Mouse (Mus musculus): Measurements from ENCODE around the gene Mybl2. TPM values are rescaled to one million over a fixed set of nuclear protein-coding genes. Genes with fewer than 3 reads are reported as not detected.

Gene Mybl2
- total and polyA plus RNA-seq, 3 experiments = 60.8 to 145 TPM; not detected in 1

GRCm38 (mm10) chr2:163130837-163131236 lies 76.3 kb downstream of the Mybl2 start:
- Histone ChIP-seq H3K27me3 (ENCODE audit: control insufficient read depth in 1 of 2, insufficient read depth in 2 of 2, low read length in 2 of 2) (no peaks in the 10 kb centered on the region; a peak in 2 of 4 replicates), H3K36me3 (ENCODE audit: control insufficient read depth in 1 of 2, insufficient read depth in 2 of 2, low read length in 2 of 2) (no peaks in the 10 kb centered on the region), H3K9me3 (replicated peaks; ENCODE audit: insufficient read depth, low read length) (no peaks in the 10 kb centered on the region), H3K79me2 (ENCODE audit: control insufficient read depth, insufficient read depth, low read length, poor library complexity) (no peaks in the 10 kb centered on the region), H3K9ac (ENCODE audit: control insufficient read depth, low read depth, low read length, poor library complexity, severe bottlenecking) (no peak overlapping the region), H3K27ac (ENCODE audit: control insufficient read depth, low read depth, low read length) (no peak overlapping the region), H3K4me3 (ENCODE audit: control insufficient read depth in 1 of 2, insufficient read depth in 1 of 2, low read depth in 2 of 2, low read length in 2 of 2) (no peak overlapping the region), H3K4me1 (ENCODE audit: control insufficient read depth in 1 of 2, insufficient read depth in 2 of 2, low read length in 2 of 2) (no peaks in the 10 kb centered on the region)
- TF ChIP-seq ZMIZ1 (IDR thresholded peaks at IDR 0.05; ENCODE audit: low read depth, low read length) (no peak), POLR2AphosphoS2 (IDR thresholded peaks at IDR 0.05; ENCODE audit: low read length) (no peak), CHD1 (IDR thresholded peaks at IDR 0.05; ENCODE audit: low read depth, low read length) (no peak), JUND (IDR thresholded peaks at IDR 0.05; ENCODE audit: low read depth, low read length) (no peak), MYB (IDR thresholded peaks at IDR 0.05; ENCODE audit: low read depth, low read length) (no peak), MYC (IDR thresholded peaks at IDR 0.05; ENCODE audit: low read depth, low read length) (no peak), POLR2AphosphoS5 (IDR thresholded peaks at IDR 0.05; ENCODE audit: borderline replicate concordance, low read depth, low read length) (no peak)
- DNase-seq (ENCODE audit: low read depth, low spot score) = no peak

GRCm38 (mm10) chr2:163132314-163132713 lies 77.8 kb downstream of the Mybl2 start:
- DNase-seq (ENCODE audit: low read depth, low spot score) = no peak
- no peaks in the 10 kb centered on the region for H3K4me1 ChIP-seq (ENCODE audit: control insufficient read depth in 1 of 2, insufficient read depth in 2 of 2, low read length in 2 of 2)
- no peak overlapping the region for H3K4me3 ChIP-seq (ENCODE audit: control insufficient read depth in 1 of 2, insufficient read depth in 1 of 2, low read depth in 2 of 2, low read length in 2 of 2)
- no peaks in the 10 kb centered on the region for H3K9me3 ChIP-seq (replicated peaks; ENCODE audit: insufficient read depth, low read length)
- no peaks in the 10 kb centered on the region for H3K79me2 ChIP-seq (ENCODE audit: control insufficient read depth, insufficient read depth, low read length, poor library complexity)
- no peak overlapping the region for H3K9ac ChIP-seq (ENCODE audit: control insufficient read depth, low read depth, low read length, poor library complexity, severe bottlenecking)
- no peak overlapping the region for H3K27ac ChIP-seq (ENCODE audit: control insufficient read depth, low read depth, low read length)
- no peaks in the 10 kb centered on the region for H3K36me3 ChIP-seq (ENCODE audit: control insufficient read depth in 1 of 2, insufficient read depth in 2 of 2, low read length in 2 of 2)
- TF ChIP-seq UBTF (IDR thresholded peaks at IDR 0.05; ENCODE audit: borderline replicate concordance, insufficient read depth, low read depth, low read length) (no peak), HCFC1 (IDR thresholded peaks at IDR 0.05; ENCODE audit: low read depth, low read length) (no peak), TCF12 (IDR thresholded peaks at IDR 0.05; ENCODE audit: low read depth, low read length) (no peak), TBP (IDR thresholded peaks at IDR 0.05; ENCODE audit: low read depth, low read length) (no peak), MAX (IDR thresholded peaks at IDR 0.05; ENCODE audit: low read length) (no peak), GATA1 (IDR thresholded peaks at IDR 0.05; ENCODE audit: low read depth, low read length) (no peak), CHD2 (IDR thresholded peaks at IDR 0.05; ENCODE audit: low read length) (no peak), ZMIZ1 (IDR thresholded peaks at IDR 0.05; ENCODE audit: low read depth, low read length) (no peak), MYB (IDR thresholded peaks at IDR 0.05; ENCODE audit: low read depth, low read length) (no peak), ELF1 (IDR thresholded peaks at IDR 0.05; ENCODE audit: low read depth, low read length) (no peak), MAZ (IDR thresholded peaks at IDR 0.05; ENCODE audit: low read depth, low read length) (no peak), ZNF384 (IDR thresholded peaks at IDR 0.05; ENCODE audit: low read depth, low read length) (no peak), ETS1 (IDR thresholded peaks at IDR 0.05; ENCODE audit: low read depth, low read length) (no peak), CHD1 (IDR thresholded peaks at IDR 0.05; ENCODE audit: low read depth, low read length) (no peak), POLR2AphosphoS2 (IDR thresholded peaks at IDR 0.05; ENCODE audit: low read length) (no peak), ZKSCAN1 (IDR thresholded peaks at IDR 0.05; ENCODE audit: low read depth, low read length) (no peak), CTCF (IDR thresholded peaks at IDR 0.05 in 2 of 3, conservative IDR thresholded peaks at IDR 0.05 in 1 of 3; ENCODE audit: control insufficient read depth in 1 of 3, insufficient read depth in 1 of 3, low read depth in 2 of 3, low read length in 3 of 3, poor library complexity in 1 of 3, severe bottlenecking in 1 of 3) (no peak), POLR2A (IDR thresholded peaks at IDR 0.05; ENCODE audit: control insufficient read depth in 1 of 2, insufficient read depth in 1 of 2, low read depth in 1 of 2, low read length in 2 of 2, poor library complexity in 1 of 2) (no peak), NELFE (IDR thresholded peaks at IDR 0.05; ENCODE audit: low read depth, low read length) (no peak)
- H3K27me3 ChIP-seq (ENCODE audit: control insufficient read depth in 1 of 2, insufficient read depth in 2 of 2, low read length in 2 of 2) = no peaks in the 10 kb centered on the region; a peak in 1 of 4 replicates

Other genes with a start within 250 kb of the Mybl2 start
- gene Srsf6, start 123.2 kb upstream of the Mybl2 start, total RNA-seq (2012; rRNA removed) = 155 and 173 TPM in 2 replicates
- 100 to 1,000 TPM in 1 of 2 experiments, 10 to 100 TPM in 1; 69.2 to 284 TPM for gene Srsf6, start 123.2 kb upstream of the Mybl2 start, polyA plus RNA-seq (2012; ENCODE audit: insufficient read depth in 1 of 2, insufficient read length in 2 of 2, low read depth in 1 of 2, low replicate concordance in 2 of 2, missing spikeins in 1 of 2)
- gene L3mbtl1, start 111.2 kb upstream of the Mybl2 start, total RNA-seq (2012; rRNA removed) = 0.04 and 0.20 TPM in 2 replicates
- gene L3mbtl1, start 111.2 kb upstream of the Mybl2 start, polyA plus RNA-seq (2012; ENCODE audit: insufficient read depth in 1 of 2, insufficient read length in 2 of 2, low read depth in 1 of 2, low replicate concordance in 2 of 2, missing spikeins in 1 of 2) = under 1 TPM in 1 of 2 experiments, not detected in 1; 0.31 TPM
- not detected in 2 replicates for gene Sgk2, start 67.4 kb upstream of the Mybl2 start, total RNA-seq (2012; rRNA removed)
- gene Sgk2, start 67.4 kb upstream of the Mybl2 start, polyA plus RNA-seq (2012; ENCODE audit: insufficient read depth in 1 of 2, insufficient read length in 2 of 2, low read depth in 1 of 2, low replicate concordance in 2 of 2, missing spikeins in 1 of 2) = not detected
- gene Ift52, start 37.3 kb upstream of the Mybl2 start, total RNA-seq (2012; rRNA removed) = 10.9 and 11.0 TPM in 2 replicates
- gene Ift52, start 37.3 kb upstream of the Mybl2 start, polyA plus RNA-seq (2012; ENCODE audit: insufficient read depth in 1 of 2, insufficient read length in 2 of 2, low read depth in 1 of 2, low replicate concordance in 2 of 2, missing spikeins in 1 of 2) = 10 to 100 TPM in 1 of 2 experiments, not detected in 1; 32.7 TPM
- gene Gtsf1l, start 33.2 kb downstream of the Mybl2 start, total RNA-seq (2012; rRNA removed) = not detected in 2 replicates
- not detected for gene Gtsf1l, start 33.2 kb downstream of the Mybl2 start, polyA plus RNA-seq (2012; ENCODE audit: insufficient read depth in 1 of 2, insufficient read length in 2 of 2, low read depth in 1 of 2, low replicate concordance in 2 of 2, missing spikeins in 1 of 2)
- not detected in 2 replicates for gene Tox2, start 148.4 kb downstream of the Mybl2 start, total RNA-seq (2012; rRNA removed)
- gene Tox2, start 148.4 kb downstream of the Mybl2 start, polyA plus RNA-seq (2012; ENCODE audit: insufficient read depth in 1 of 2, insufficient read length in 2 of 2, low read depth in 1 of 2, low replicate concordance in 2 of 2, missing spikeins in 1 of 2) = not detected

Measured in MEL (cell line).